27 mouse cellular contexts compared by ENCODE assay signal in genomic region chr13:92765454-92766242, GRCm38 (mm10). TPM values are rescaled to one million over a fixed set of nuclear protein-coding genes. Genes with fewer than 3 reads are reported as not detected.
DNase-seq lines count a peak whose midpoint lies in the region; ATAC-seq and TF ChIP-seq lines count a peak whose summit lies in the region.
"Had no signal": no experiment of that assay in that cellular context is flagged by ENCODE, and none has a peak within 500 bp of the region (broad histone marks: within the 10 kb centered on the region; RNA-seq: fewer than 3 reads in every experiment).

No protein-coding gene starts in this region.

- no peaks in the 10 kb centered on the region for H3K36me3 ChIP-seq in hindbrain, embryonic 13.5 days
- no peaks in the 10 kb centered on the region for H3K36me3 ChIP-seq in hindbrain, embryonic 10.5 days
- H3K36me3 ChIP-seq in midbrain, embryonic 11.5 days (ENCODE audit: control insufficient read depth, insufficient read depth, low read length) = no peaks in the 10 kb centered on the region
- no peaks in the 10 kb centered on the region for H3K36me3 ChIP-seq in midbrain, postnatal 0 days (ENCODE audit: insufficient read depth, low read length)
- H3K36me3 ChIP-seq in midbrain, embryonic 15.5 days (replicated peaks) = no peaks in the 10 kb centered on the region
- no peaks in the 10 kb centered on the region for H3K36me3 ChIP-seq in neural tube, embryonic 15.5 days
- H3K36me3 ChIP-seq: embryonic facial prominence, embryonic 12.5 days; heart, embryonic 15.5 days; intestine, embryonic 15.5 days; limb, embryonic 13.5 days; liver, embryonic 12.5 days; stomach, embryonic 15.5 days had no signal

- 0 out of 2 replicates have a peak, but pooled peaks cover 6% of the 10 kb centered on the region for H3K4me1 ChIP-seq in hindbrain, embryonic 13.5 days (replicated peaks)
- no peaks in the 10 kb centered on the region for H3K4me1 ChIP-seq in hindbrain, embryonic 10.5 days (replicated peaks)
- no peaks in the 10 kb centered on the region for H3K4me1 ChIP-seq in midbrain, embryonic 11.5 days (ENCODE audit: control insufficient read depth, insufficient read depth, low read length)
- H3K4me1 ChIP-seq in midbrain, postnatal 0 days (ENCODE audit: insufficient read depth, low read length) = no peaks in the 10 kb centered on the region
- H3K4me1 ChIP-seq in midbrain, embryonic 15.5 days = no peaks in the 10 kb centered on the region
- H3K4me1 ChIP-seq in neural tube, embryonic 15.5 days = peaks cover 3% of the 10 kb centered on the region; the same call in 1 of the 2 replicates
- H3K4me1 ChIP-seq: embryonic facial prominence, embryonic 12.5 days; heart, embryonic 15.5 days; intestine, embryonic 15.5 days; limb, embryonic 13.5 days; liver, embryonic 12.5 days; stomach, embryonic 15.5 days had no signal

- TF ChIP-seq CTCF in midbrain, postnatal 0 days (IDR thresholded peaks at IDR 0.05) = no peak

- no peak overlapping the region for H3K4me2 ChIP-seq in hindbrain, embryonic 13.5 days
- no peak overlapping the region for H3K4me2 ChIP-seq in midbrain, embryonic 11.5 days
- no peak overlapping the region for H3K4me2 ChIP-seq in midbrain, postnatal 0 days (ENCODE audit: low read depth, low read length, poor library complexity, severe bottlenecking)
- no peak overlapping the region for H3K4me2 ChIP-seq in midbrain, embryonic 15.5 days
- no peak overlapping the region for H3K4me2 ChIP-seq in neural tube, embryonic 15.5 days
- H3K4me2 ChIP-seq: embryonic facial prominence, embryonic 12.5 days; heart, embryonic 15.5 days; intestine, embryonic 15.5 days; limb, embryonic 13.5 days; liver, embryonic 12.5 days; stomach, embryonic 15.5 days had no signal

- DNase-seq in hindbrain, embryonic 10.5 days (ENCODE audit: low spot score) = no peak
- DNase-seq in midbrain, embryonic 11.5 days (ENCODE audit: low spot score, missing footprints) = peak; percentile 76
- no peak for DNase-seq in midbrain, postnatal 0 days (ENCODE audit: low spot score)
- DNase-seq in testis, postnatal 10 days (ENCODE audit: low spot score) = no peak
- DNase-seq: adrenal gland, adult 2 months; cerebellum, adult 18-20 months; cerebellum, postnatal 14 days; gastrocnemius, postnatal 36 days; heart, postnatal 36 days; kidney, postnatal 14 days; lung, adult 18-20 months; lung, postnatal 10 days; right cerebral cortex, adult 18-20 months; right cerebral cortex, postnatal 4 days; thymus, adult 18-20 months; thymus, postnatal 36 days had no signal

- no peaks in the 10 kb centered on the region for H3K27me3 ChIP-seq in hindbrain, embryonic 13.5 days
- no peaks in the 10 kb centered on the region for H3K27me3 ChIP-seq in hindbrain, embryonic 10.5 days (ENCODE audit: insufficient read depth, poor library complexity, severe bottlenecking)
- no peaks in the 10 kb centered on the region for H3K27me3 ChIP-seq in midbrain, embryonic 11.5 days (ENCODE audit: control insufficient read depth, insufficient read depth, low read length)
- no peaks in the 10 kb centered on the region for H3K27me3 ChIP-seq in midbrain, postnatal 0 days (ENCODE audit: insufficient read depth, low read length)
- no peaks in the 10 kb centered on the region for H3K27me3 ChIP-seq in midbrain, embryonic 15.5 days (replicated peaks)
- H3K27me3 ChIP-seq in neural tube, embryonic 15.5 days (replicated peaks) = no peaks in the 10 kb centered on the region
- H3K27me3 ChIP-seq: embryonic facial prominence, embryonic 12.5 days; intestine, embryonic 15.5 days; limb, embryonic 13.5 days; stomach, embryonic 15.5 days had no signal

- no peaks in the 10 kb centered on the region for H3K9me3 ChIP-seq in hindbrain, embryonic 13.5 days
- no peaks in the 10 kb centered on the region for H3K9me3 ChIP-seq in hindbrain, embryonic 10.5 days
- no peaks in the 10 kb centered on the region for H3K9me3 ChIP-seq in midbrain, embryonic 11.5 days (ENCODE audit: control insufficient read depth, low read length)
- H3K9me3 ChIP-seq in midbrain, postnatal 0 days (ENCODE audit: low read length) = no peaks in the 10 kb centered on the region
- no peaks in the 10 kb centered on the region for H3K9me3 ChIP-seq in midbrain, embryonic 15.5 days
- H3K9me3 ChIP-seq in neural tube, embryonic 15.5 days (replicated peaks) = no peaks in the 10 kb centered on the region
- H3K9me3 ChIP-seq: embryonic facial prominence, embryonic 12.5 days; heart, embryonic 15.5 days; intestine, embryonic 15.5 days; limb, embryonic 13.5 days; liver, embryonic 12.5 days; stomach, embryonic 15.5 days had no signal

- H3K27ac ChIP-seq in hindbrain, embryonic 13.5 days = peak overlapping the region; percentile 52; the same call in 1 of the 2 replicates
- no peak overlapping the region for H3K27ac ChIP-seq in hindbrain, embryonic 10.5 days
- no peak overlapping the region for H3K27ac ChIP-seq in midbrain, embryonic 11.5 days (ENCODE audit: low read depth, low read length)
- H3K27ac ChIP-seq in midbrain, postnatal 0 days (ENCODE audit: low read depth, low read length) = no peak overlapping the region
- H3K27ac ChIP-seq in midbrain, embryonic 15.5 days = no peak overlapping the region
- 0 out of 2 replicates have a peak overlapping the region, but pooled peaks have one; percentile 24 for H3K27ac ChIP-seq in neural tube, embryonic 15.5 days (replicated peaks)
- H3K27ac ChIP-seq: embryonic facial prominence, embryonic 12.5 days; heart, embryonic 15.5 days; intestine, embryonic 15.5 days; limb, embryonic 13.5 days; liver, embryonic 12.5 days; stomach, embryonic 15.5 days had no signal

- 64% methylated on average over 6 of the region's 6 CpGs for WGBS in hindbrain, embryonic 13.5 days
- WGBS in hindbrain, embryonic 10.5 days = 78% methylated on average over 6 of the region's 6 CpGs
- 83% methylated on average over 6 of the region's 6 CpGs for WGBS in midbrain, embryonic 11.5 days
- WGBS in midbrain, postnatal 0 days = 53% methylated on average over 6 of the region's 6 CpGs
- WGBS in midbrain, embryonic 15.5 days = 55% methylated on average over 6 of the region's 6 CpGs
- 43% methylated on average over 6 of the region's 6 CpGs for WGBS in neural tube, embryonic 15.5 days

- no peak overlapping the region for H3K4me3 ChIP-seq in hindbrain, embryonic 13.5 days
- no peak overlapping the region for H3K4me3 ChIP-seq in hindbrain, embryonic 10.5 days
- H3K4me3 ChIP-seq in midbrain, embryonic 11.5 days (ENCODE audit: low read depth, low read length) = no peak overlapping the region
- H3K4me3 ChIP-seq in midbrain, postnatal 0 days (ENCODE audit: low read depth, low read length) = no peak overlapping the region
- no peak overlapping the region for H3K4me3 ChIP-seq in midbrain, embryonic 15.5 days
- H3K4me3 ChIP-seq in neural tube, embryonic 15.5 days (replicated peaks) = no peak overlapping the region
- H3K4me3 ChIP-seq: embryonic facial prominence, embryonic 12.5 days; heart, embryonic 15.5 days; intestine, embryonic 15.5 days; limb, embryonic 13.5 days; liver, embryonic 12.5 days; stomach, embryonic 15.5 days had no signal

- ATAC-seq in hindbrain, embryonic 13.5 days (ENCODE audit: low FRiP score) = 0 out of 2 replicates have a peak, but pooled peaks have one; percentile 57
- no peak for ATAC-seq in midbrain, embryonic 11.5 days (ENCODE audit: low FRiP score)
- no peak for ATAC-seq in midbrain, postnatal 0 days (ENCODE audit: low FRiP score)
- peak; percentile 42; the same call in 1 of the 2 replicates for ATAC-seq in midbrain, embryonic 15.5 days (replicated peaks)
- peak; percentile 74 for ATAC-seq in neural tube, embryonic 15.5 days (ENCODE audit: low FRiP score)
- ATAC-seq: intestine, embryonic 15.5 days; liver, embryonic 12.5 days had no signal

- H3K9ac ChIP-seq in hindbrain, embryonic 13.5 days = no peak overlapping the region
- no peak overlapping the region for H3K9ac ChIP-seq in midbrain, embryonic 11.5 days (ENCODE audit: low read length)
- no peak overlapping the region for H3K9ac ChIP-seq in midbrain, postnatal 0 days (replicated peaks; ENCODE audit: low read length, poor library complexity, severe bottlenecking)
- H3K9ac ChIP-seq in midbrain, embryonic 15.5 days = no peak overlapping the region
- no peak overlapping the region for H3K9ac ChIP-seq in neural tube, embryonic 15.5 days (replicated peaks)
- H3K9ac ChIP-seq: embryonic facial prominence, embryonic 12.5 days; heart, embryonic 15.5 days; intestine, embryonic 15.5 days; limb, embryonic 13.5 days; liver, embryonic 12.5 days; stomach, embryonic 15.5 days had no signal

RNA-seq across cellular contexts. Expression of gene Thbs4, which starts 29.0 kb away (rescaled TPM):
- 1.8 TPM in 2 replicates for polyA plus RNA-seq in hindbrain, embryonic 13.5 days (2015; fragmentation: Nextera tagmentation; extraction: Ambion mirVana)
- 1.4 and 2.2 TPM in 2 replicates for polyA plus RNA-seq in hindbrain, embryonic 10.5 days (2016; fragmentation: Nextera tagmentation; extraction: Ambion mirVana)
- polyA plus RNA-seq in midbrain, embryonic 11.5 days (2014; fragmentation: Nextera tagmentation; extraction: Ambion mirVana) = 1.6 and 1.8 TPM in 2 replicates
- total RNA-seq in midbrain, postnatal 0 days (2014; rRNA removed) = 0.93 and 0.94 TPM in 2 replicates
- polyA plus RNA-seq in midbrain, postnatal 0 days (2015; fragmentation: Nextera tagmentation; extraction: Ambion mirVana) = 1.5 and 1.7 TPM in 2 replicates
- polyA plus RNA-seq in midbrain, embryonic 15.5 days (2015; fragmentation: Nextera tagmentation; extraction: Ambion mirVana) = 2.2 and 2.5 TPM in 2 replicates
- 2.6 and 3.4 TPM in 2 replicates for polyA plus RNA-seq in neural tube, embryonic 15.5 days (2015; fragmentation: Nextera tagmentation; extraction: Ambion mirVana)
- total RNA-seq: MEL had no signal
- polyA plus RNA-seq: C2C12 had no signal

Comparison
In these comparisons a context has a peak if more than half of its experiments do, and no peak if none do; other contexts are left out.
1. ATAC-seq: peak in hindbrain, embryonic 13.5 days (single experiment), midbrain, embryonic 15.5 days (single experiment) and neural tube, embryonic 15.5 days (single experiment); none in midbrain, embryonic 11.5 days (single experiment) and midbrain, postnatal 0 days (single experiment).
2. H3K27ac ChIP-seq: peak in hindbrain, embryonic 13.5 days (single experiment) and neural tube, embryonic 15.5 days (single experiment); none in hindbrain, embryonic 10.5 days (single experiment), midbrain, embryonic 11.5 days (single experiment), midbrain, postnatal 0 days (single experiment) and midbrain, embryonic 15.5 days (single experiment).